Mouse (Mus musculus) gonadal fat pad, adult 2 months (tissue): ENCODE results near the gene Acta1. TPM values are rescaled to one million over a fixed set of nuclear protein-coding genes. Genes with fewer than 3 reads are reported as not detected.

Experiments used
- DNase-seq: peaks from one replicate; pipeline ENCODE4 v3.0.0-alpha.2; 2012; ENCODE audit warnings: low read depth
- polyA plus RNA-seq: library from polyadenylated mRNA; depleted of rRNA; stranded (reverse); fragments of >200 nt; gene quantifications from 2 replicates; pipeline ENCODE4 v1.2.3, GENCODE M21; 2012; rRNA removed

The Acta1 gene
- 85.0 and 112 TPM in 2 replicates for polyA plus RNA-seq

DNA sequence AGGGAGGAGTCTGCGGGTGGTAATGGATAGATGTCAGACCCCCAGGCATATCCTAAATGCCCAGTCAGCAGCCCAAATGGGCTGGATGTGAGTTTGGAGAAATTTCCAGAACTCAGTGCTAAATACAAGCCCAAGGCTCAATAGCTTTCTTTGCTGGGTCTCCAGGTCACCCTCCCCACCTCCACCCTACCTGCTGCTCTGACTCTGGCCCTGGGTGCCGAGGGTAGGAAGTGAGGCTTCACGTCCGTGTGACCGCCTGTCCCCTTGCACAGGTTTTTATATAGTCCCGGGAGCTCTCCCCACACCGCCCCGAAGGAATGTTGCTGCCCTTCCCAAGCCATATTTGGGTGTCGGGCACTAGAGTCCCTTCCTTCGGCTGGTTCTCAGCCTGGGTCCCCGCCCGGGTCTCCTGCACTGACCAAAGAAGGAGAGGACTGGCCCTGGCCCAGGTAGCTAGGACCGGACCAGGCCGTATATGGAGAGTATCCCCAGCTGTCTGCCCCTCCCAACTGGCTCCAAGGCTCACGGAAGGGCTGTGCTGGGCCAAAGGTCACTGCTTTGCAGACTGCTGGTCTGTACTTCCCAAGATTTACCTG, at the start of gene Acta1:
Gene Acta1 (minus strand): TSS at position 250 of the 596 bp plus-strand sequence.
- no peak for DNase-seq

GRCm38 (mm10) chr8:123929026-123929425, 34.5 kb upstream of the Acta1 start:
- DNase-seq = no peak

DNA sequence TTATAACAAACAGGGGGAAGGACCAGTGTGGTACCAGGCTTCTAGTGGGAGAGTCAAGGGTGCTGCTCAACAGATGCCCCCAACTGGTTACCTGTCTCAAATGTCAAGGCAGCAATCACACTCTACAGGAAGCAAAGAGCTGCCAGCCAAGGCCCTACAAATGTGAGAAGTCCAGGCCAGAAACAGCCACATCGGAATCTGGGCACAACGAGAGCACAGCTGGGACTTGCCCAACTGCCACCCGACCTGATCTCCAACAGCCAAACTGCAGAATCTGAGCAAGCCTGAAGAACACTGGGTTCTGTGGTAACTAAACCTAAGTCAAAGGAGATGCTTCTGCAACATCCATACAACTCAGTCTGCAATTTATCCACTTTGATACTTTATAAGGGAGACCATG, 31.1 kb upstream of the Acta1 start:
- no peak for DNase-seq

GRCm38 (mm10) chr8:123924719-123925118, 30.2 kb upstream of the Acta1 start:
- DNase-seq = no peak

DNA sequence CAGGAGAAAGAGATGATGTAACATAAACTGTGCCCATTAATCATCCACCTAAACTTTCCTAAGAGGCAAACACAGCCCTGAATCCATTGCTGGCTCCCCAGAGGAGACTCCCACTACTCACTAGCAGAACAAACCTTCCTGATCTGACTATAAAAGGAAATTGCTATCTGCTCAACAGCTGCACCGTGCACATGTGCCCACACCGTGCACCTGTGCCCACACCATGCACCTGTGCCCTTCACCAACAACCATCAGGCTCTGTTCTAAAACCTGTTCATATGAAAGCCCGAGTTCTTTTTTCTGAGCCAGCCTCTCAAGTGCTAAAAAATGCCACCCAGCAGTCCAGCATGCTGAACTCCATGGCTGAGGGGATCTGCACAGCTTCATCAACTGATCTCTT, 20.1 kb upstream of the Acta1 start:
- no peak for DNase-seq

GRCm38 (mm10) chr8:123912265-123912664, 17.7 kb upstream of the Acta1 start:
- no peak for DNase-seq

GRCm38 (mm10) chr8:123907604-123908003, 13.1 kb upstream of the Acta1 start:
- no peak for DNase-seq

GRCm38 (mm10) chr8:123902653-123903052, 8.1 kb upstream of the Acta1 start:
- no peak for DNase-seq

GRCm38 (mm10) chr8:123899366-123899765, 4.8 kb upstream of the Acta1 start:
- DNase-seq = no peak

DNA sequence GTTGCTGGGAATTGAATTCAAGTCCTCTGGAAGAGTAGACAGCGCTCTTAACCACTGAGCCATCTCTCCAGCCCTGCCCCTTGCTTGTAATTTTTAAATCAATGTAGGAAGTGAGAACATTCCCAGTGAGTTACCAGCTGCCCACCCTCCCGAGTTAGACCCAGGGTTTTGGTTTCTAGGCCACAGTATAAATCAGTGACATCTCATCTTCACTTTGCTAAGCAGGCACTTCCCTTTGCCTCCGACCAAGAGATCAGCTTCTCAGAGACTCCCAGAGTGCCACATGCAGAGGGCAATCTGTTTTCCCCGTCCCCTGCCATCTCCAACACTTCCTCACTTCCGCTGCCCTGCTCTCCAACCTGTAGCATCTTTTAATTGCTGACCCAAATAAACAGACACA, 4.0 kb upstream of the Acta1 start:
- no peak for DNase-seq

DNA sequence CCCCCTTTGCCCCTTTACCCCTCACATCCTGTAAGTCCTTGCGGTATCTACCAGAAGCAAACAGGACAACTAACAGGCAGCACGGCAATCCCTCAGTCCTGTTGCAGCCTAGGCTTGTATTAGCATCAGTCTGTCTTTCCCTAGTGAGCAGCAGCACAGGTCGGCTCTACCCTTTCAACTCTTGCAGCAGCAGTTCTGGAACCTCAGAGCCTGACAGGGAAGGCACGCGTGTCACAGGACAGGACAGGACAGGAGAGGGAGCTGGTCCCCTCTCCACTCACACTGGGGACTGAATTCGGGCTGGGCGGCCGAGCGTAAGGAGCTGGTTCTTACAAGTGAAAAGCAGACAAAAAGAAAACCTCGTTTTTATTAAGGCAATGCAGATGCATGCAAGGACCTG, 2.2 kb upstream of the Acta1 start:
- DNase-seq = no peak

GRCm38 (mm10) chr8:123896366-123896761, 1.8 kb upstream of the Acta1 start:
- no peak for DNase-seq

- no peak for DNase-seq
Measured at GRCm38 (mm10) chr8:123895680-123896365, 1.3 kb upstream of the Acta1 start.

DNA sequence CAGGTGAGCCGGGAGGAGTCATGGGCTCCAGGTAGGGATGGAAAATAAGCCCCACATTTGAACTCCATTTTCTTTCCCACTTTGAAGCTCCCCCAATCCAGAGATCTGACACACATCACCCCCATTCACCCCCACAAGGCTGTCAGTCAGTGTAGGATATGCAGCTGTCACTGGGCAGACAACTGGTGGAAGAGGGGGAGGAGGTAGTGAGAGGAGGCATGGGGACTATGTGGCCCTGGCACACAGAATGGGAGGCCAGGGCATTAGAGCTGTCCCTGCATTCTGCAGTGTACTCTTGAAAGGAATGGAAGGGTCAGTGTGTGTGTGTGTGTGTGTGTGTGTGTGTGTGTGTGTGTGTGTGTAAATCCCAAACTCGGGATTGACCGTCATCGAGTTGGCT, 679 bp upstream of the Acta1 start:
- DNase-seq = no peak

DNA sequence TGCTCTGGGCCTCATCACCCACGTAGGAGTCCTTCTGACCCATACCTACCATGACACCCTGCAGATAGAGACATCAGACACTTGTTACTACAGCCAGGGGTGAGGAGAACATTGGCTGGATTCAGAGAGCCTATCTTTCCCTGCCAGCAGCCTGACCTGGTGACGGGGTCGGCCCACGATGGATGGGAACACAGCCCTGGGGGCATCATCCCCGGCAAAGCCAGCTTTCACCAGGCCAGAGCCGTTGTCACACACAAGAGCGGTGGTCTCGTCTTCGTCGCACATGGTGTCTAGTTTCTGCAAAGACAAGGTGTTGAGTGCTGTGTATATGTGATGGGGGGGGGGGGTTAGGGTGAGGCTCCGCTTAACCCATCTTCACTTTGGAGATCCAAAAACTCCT, 1.1 kb downstream of the Acta1 start:
- DNase-seq = no peak

DNA sequence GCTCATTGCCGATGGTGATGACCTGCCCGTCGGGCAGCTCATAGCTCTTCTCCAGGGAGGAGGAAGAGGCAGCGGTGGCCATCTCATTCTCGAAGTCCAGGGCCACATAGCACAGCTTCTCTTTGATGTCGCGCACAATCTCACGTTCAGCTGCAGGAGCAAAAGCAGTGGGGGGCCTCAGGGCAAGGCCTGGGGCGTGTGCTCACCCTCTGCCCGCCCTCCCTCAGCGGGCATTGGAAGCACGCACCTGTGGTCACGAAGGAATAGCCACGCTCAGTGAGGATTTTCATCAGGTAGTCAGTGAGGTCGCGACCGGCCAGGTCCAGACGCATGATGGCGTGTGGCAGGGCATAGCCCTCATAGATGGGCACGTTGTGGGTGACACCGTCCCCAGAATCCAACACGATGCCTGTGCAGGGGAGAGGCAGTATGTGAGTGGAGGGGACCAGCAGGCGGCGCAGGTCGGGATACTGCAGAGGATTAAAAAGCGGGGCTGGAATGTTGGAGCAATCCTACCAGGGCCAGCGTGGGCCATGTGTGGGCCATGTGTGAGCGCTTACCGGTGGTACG, 1.9 kb downstream of the Acta1 start:
- DNase-seq = no peak

DNA sequence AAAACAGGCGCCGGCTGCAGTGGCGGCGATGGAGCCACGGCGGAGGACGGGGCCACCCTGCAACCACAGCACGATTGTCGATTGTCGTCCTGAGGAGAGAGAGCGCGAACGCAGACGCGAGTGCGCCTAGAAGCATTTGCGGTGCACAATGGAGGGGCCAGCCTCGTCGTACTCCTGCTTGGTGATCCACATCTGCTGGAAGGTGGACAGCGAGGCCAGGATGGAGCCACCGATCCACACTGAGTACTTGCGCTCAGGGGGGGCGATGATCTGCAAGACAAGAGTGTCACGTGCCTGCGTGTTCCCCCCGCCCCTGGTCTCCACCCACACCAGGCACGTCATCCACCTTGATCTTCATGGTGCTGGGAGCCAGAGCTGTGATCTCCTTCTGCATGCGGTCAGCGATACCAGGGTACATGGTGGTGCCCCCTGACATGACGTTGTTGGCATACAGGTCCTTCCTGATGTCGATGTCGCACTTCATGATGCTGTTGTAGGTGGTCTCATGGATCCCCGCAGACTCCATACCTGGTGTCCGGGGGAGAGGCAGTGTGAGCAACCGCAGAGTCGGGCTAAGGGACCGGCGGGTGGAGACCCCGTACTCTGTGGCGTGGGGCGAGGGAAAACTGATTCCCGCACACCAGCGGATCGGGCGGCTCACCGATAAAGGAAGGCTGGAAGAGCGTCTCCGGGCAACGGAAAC, 2.5 kb downstream of the Acta1 start:
- no peak for DNase-seq

- no peak for DNase-seq
Measured at GRCm38 (mm10) chr8:123891271-123891670, 3.3 kb downstream of the Acta1 start.

GRCm38 (mm10) chr8:123889797-123890196, 4.8 kb downstream of the Acta1 start:
- DNase-seq = no peak

DNA sequence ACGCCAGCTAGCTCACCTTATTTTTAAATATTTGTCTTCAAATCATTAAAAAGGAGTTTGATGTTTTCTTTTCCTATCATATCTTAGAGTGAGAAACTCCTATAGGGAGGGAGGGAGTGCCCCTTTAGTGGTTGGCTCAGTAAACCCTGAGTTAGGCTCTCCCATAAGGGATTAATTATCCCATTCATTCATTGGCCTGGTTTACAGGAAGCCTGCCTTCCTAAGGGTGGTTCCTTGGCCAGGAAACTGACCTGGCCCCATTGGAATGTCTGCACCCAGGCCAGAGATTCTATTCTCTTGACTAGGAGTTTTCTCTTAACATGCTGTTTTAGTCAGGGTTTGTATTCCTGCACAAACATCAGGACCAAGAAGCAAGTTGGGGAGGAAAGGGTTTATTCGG, 6.6 kb downstream of the Acta1 start:
- no peak for DNase-seq

DNA sequence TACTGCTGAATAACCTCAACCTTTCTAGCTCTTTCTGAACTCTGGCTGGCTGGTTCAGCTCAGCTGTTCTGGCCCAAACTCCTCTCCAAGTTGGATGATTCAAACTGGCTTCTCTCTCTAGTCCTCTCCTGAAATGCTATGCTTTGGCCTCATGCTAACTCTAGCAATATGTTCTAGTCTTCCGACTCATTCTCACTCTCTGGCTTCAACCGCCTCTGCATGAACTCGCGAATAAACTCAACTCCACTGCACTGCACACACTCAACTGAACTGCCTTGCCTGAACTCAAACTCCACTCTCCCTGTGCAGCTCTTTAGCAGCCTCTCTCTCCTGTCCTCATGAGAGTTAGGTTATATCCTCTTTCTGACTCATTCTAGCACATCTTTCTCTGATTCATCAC, 7.4 kb downstream of the Acta1 start:
- DNase-seq = no peak

DNA sequence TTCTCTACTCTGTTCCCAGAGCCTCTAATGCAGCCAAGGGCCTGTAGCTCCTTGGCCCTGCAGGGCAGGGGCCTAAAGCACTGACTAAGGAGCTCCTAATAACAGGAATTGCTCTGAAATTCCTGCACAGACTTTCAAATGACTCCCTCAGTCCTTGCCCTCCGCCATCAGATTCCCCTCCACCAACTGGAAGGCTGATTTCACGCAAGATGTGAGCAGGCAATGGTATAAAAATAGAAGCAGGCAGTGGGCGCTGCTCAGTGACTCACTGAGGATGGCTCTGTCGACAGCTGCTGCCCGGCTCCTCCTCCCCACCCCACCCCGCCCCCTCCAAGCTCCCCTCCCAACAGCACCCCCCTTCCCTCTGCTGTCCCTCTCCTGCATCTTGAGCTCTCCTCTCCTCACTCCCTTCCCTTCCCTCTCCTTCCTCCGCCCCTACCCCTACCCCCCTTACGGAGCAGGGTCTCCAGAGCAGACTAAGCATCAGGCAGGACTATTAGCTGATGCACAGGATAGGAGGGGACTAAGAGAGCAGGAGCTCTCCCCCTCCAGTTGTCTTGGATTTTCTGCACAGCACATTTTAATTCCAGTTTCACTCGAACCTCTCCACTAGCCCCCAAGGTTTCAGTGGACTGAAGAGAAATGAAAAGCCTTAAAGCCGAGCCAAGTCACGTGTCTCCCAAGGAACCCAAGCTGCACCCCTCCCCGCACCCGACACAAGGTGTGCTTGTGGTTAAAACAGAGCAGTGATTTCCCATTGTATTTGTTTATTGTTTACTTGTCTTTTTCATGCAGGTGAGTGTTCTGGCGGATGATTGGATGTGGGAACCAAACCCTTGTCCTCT, 9.6 kb downstream of the Acta1 start:
- no peak for DNase-seq
